Mouse (Mus musculus) myocyte (in vitro differentiated cells): Measurements from ENCODE around the gene Tmem269.

ENCODE experiments used
- POLR2A ChIP-seq: IDR thresholded peaks from one replicate; pipeline ENCODE4 v1.6.1; 2011; ENCODE audit warnings: low read depth, mild to moderate bottlenecking, control low read depth, moderate library complexity; ENCODE audit not compliant: insufficient read length
- POLR2AphosphoS2 ChIP-seq: IDR thresholded peaks from one replicate; pipeline ENCODE4 v1.6.1; 2011; ENCODE audit warnings: low read depth, control low read depth; ENCODE audit not compliant: insufficient read length
- USF1 ChIP-seq: IDR thresholded peaks from one replicate; pipeline ENCODE4 v1.6.1; 2011; ENCODE audit warnings: low read depth, mild to moderate bottlenecking, control low read depth, moderate library complexity

GRCm38 (mm10) chr4:119181456-119181855, 36.6 kb downstream of the Tmem269 start:
- TF ChIP-seq POLR2A, result no peak
- TF ChIP-seq USF1, result no peak
- TF ChIP-seq POLR2AphosphoS2, result no peak
